Mouse (Mus musculus) E14TG2a.4 (cell line): ENCODE measurements around the gene Taok3.

ENCODE experiments used
- CTCF ChIP-seq: conservative IDR thresholded peaks from 2 replicates; pipeline ENCODE4 v1.5.1; 2014; ENCODE audit warnings: low read length
- POU5F1 ChIP-seq: IDR thresholded peaks from 2 replicates; pipeline ENCODE4 v1.6.1; 2014; ENCODE audit warnings: low read length, borderline replicate concordance

DNA sequence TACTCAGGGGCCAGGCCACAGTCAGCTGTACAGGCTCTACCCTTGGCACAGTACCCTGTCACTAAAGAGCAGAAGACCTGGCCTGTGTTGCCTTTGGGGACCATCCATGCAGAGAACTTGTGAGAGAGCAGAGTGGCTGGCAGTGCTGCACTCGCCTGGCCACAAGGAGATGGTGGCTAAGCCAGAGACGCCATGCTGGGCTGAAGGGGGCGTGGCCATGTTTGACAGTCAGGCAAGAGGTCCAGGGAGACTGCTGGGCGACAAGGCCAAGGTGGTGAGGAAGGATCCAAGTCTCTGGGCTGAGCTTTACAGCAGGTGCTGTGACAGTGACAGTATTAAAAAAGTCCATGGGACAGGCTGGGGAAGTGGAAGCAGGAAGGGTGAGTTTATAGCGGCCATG lies 148.8 kb downstream of the Taok3 start:
- TF ChIP-seq CTCF (no peak), POU5F1 (no peak)
